In the genomic region with DNA sequence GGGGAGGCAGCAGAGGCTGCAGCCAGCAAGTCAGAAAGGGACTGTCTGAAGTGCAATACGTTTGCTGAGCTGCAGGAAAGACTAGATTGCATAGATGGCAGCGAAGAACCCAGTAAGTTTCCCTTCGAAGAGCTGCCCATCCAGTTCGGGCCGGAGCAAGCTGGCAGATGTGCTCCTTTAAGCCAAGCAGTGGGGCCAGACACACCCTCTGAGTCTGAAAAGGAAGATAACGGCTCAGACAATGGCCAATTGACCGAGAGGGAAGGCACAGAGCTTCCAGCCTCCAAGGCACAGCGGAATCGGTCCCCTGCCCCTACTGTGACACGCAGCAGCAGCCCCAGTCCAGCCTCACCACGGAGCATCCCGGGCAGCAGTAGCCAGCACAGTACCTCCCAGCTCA, we compare ENCODE assay signal across 25 mouse cellular contexts.
DNase-seq lines count a peak whose midpoint lies in the region; ATAC-seq and TF ChIP-seq lines count a peak whose summit lies in the region.
"Had no signal": no experiment of that assay in that cellular context is flagged by ENCODE, and none has a peak within 500 bp of the region (broad histone marks: within the 10 kb centered on the region; RNA-seq: fewer than 3 reads in every experiment).

No protein-coding gene starts in this region.

- no peak for ATAC-seq in midbrain, embryonic 15.5 days (replicated peaks)
- no peak for ATAC-seq in embryonic facial prominence, embryonic 13.5 days (ENCODE audit: insufficient number of reproducible peaks, insufficient read depth, low FRiP score, low TSS enrichment, low read depth)
- ATAC-seq: activated CD4-positive, CD25-positive, alpha-beta regulatory T cell, adult 4 months; CD4-positive, CD25-positive, alpha-beta regulatory T cell, adult 4 months; forebrain, embryonic 15.5 days; hindbrain, embryonic 16.5 days; intestine, embryonic 15.5 days had no signal

- in situ Hi-C loops in ES-E14 (cut with MboI; ENCODE audit: low sequenced_read_pairs in 2 of 2, unreplicated experiment in 2 of 2): no loop called here

- H3K4me1 ChIP-seq in midbrain, embryonic 10.5 days: peaks cover 19% of the 10 kb centered on the region
- peaks cover 28% of the 10 kb centered on the region for H3K4me1 ChIP-seq in midbrain, embryonic 15.5 days
- H3K4me1 ChIP-seq in ES-E14 (ENCODE audit: control insufficient read depth in 2 of 2, insufficient read depth in 2 of 2, low read length in 2 of 2, poor library complexity in 1 of 2): 0 out of 4 replicates have a peak, but pooled peaks cover 0 to 2% of the 10 kb centered on the region in 2 experiments
- H3K4me1 ChIP-seq in embryonic facial prominence, embryonic 13.5 days: peaks cover 29% of the 10 kb centered on the region

- H3K4me3 ChIP-seq in midbrain, embryonic 10.5 days: no peak overlapping the region
- H3K4me3 ChIP-seq in midbrain, embryonic 15.5 days: no peak overlapping the region
- H3K4me3 ChIP-seq in ES-E14 (ENCODE audit: insufficient read depth in 1 of 2, low read depth in 1 of 2, low read length in 2 of 2, poor library complexity in 1 of 2, severe bottlenecking in 1 of 2): no peak overlapping the region
- H3K4me3 ChIP-seq in embryonic facial prominence, embryonic 13.5 days: no peak overlapping the region
- H3K4me3 ChIP-seq: forebrain, embryonic 15.5 days; heart, adult 2 months; heart, embryonic 10.5 days; heart, embryonic 13.5 days; hindbrain, embryonic 12.5 days; intestine, embryonic 15.5 days had no signal

- H3K9me3 ChIP-seq in midbrain, embryonic 10.5 days (replicated peaks): no peaks in the 10 kb centered on the region
- no peaks in the 10 kb centered on the region for H3K9me3 ChIP-seq in midbrain, embryonic 15.5 days
- H3K9me3 ChIP-seq in ES-E14 (ENCODE audit: control insufficient read depth, insufficient read depth, low read depth, low read length): no peaks in the 10 kb centered on the region
- H3K9me3 ChIP-seq in embryonic facial prominence, embryonic 13.5 days: no peaks in the 10 kb centered on the region
- H3K9me3 ChIP-seq: forebrain, embryonic 15.5 days; heart, embryonic 10.5 days; heart, embryonic 13.5 days; hindbrain, embryonic 12.5 days; intestine, embryonic 15.5 days had no signal

- H3K36me3 ChIP-seq in midbrain, embryonic 10.5 days: no peaks in the 10 kb centered on the region
- H3K36me3 ChIP-seq in midbrain, embryonic 15.5 days (replicated peaks): no peaks in the 10 kb centered on the region
- no peaks in the 10 kb centered on the region for H3K36me3 ChIP-seq in ES-E14 (ENCODE audit: control insufficient read depth, insufficient read depth, low read length, poor library complexity, severe bottlenecking)
- H3K36me3 ChIP-seq in embryonic facial prominence, embryonic 13.5 days: peaks cover 65% of the 10 kb centered on the region
- H3K36me3 ChIP-seq: forebrain, embryonic 15.5 days; intestine, embryonic 15.5 days had no signal

- no peak overlapping the region for H3K4me2 ChIP-seq in midbrain, embryonic 15.5 days
- no peak overlapping the region for H3K4me2 ChIP-seq in embryonic facial prominence, embryonic 13.5 days
- H3K4me2 ChIP-seq: forebrain, embryonic 15.5 days; heart, embryonic 13.5 days; hindbrain, embryonic 12.5 days; intestine, embryonic 15.5 days had no signal

- no peak for DNase-seq in midbrain, embryonic 10.5 days (ENCODE audit: low spot score)
- DNase-seq in ES-E14 (ENCODE audit: low read depth, low spot score): peak; percentile 34
- no peak for DNase-seq in cerebellum, adult 8-10 months
- no peak for DNase-seq in gastrocnemius, postnatal 10 days
- no peak for DNase-seq in ovary, adult 18-20 months (ENCODE audit: low spot score)
- DNase-seq: adrenal gland, adult 8-10 months; adrenal gland, postnatal 25 days; cerebellum, adult 18-20 months; cerebellum, adult 9-11 months; cerebellum, postnatal 25 days; gastrocnemius, postnatal 36 days; heart, adult 2 months; heart, postnatal 14 days; heart, postnatal 4 days; kidney, adult 11 months had no signal

- H3K27ac ChIP-seq in midbrain, embryonic 10.5 days (replicated peaks): peak overlapping the region; percentile 43
- H3K27ac ChIP-seq in midbrain, embryonic 15.5 days: no peak overlapping the region
- no peak overlapping the region for H3K27ac ChIP-seq in ES-E14 (ENCODE audit: insufficient read depth, low read depth, low read length, poor library complexity, severe bottlenecking)
- H3K27ac ChIP-seq in embryonic facial prominence, embryonic 13.5 days: peak overlapping the region; percentile 22; the same call in 1 of the 2 replicates
- H3K27ac ChIP-seq: forebrain, embryonic 15.5 days; heart, adult 2 months; heart, embryonic 10.5 days; heart, embryonic 13.5 days; hindbrain, embryonic 12.5 days; intestine, embryonic 15.5 days had no signal

- 42% methylated on average over 12 of the region's 12 CpGs for WGBS in midbrain, embryonic 10.5 days
- WGBS in midbrain, embryonic 15.5 days: 40% methylated on average over 12 of the region's 12 CpGs
- 59% methylated on average over 12 of the region's 12 CpGs for WGBS in embryonic facial prominence, embryonic 13.5 days

- peaks cover 47% of the 10 kb centered on the region for H3K27me3 ChIP-seq in midbrain, embryonic 10.5 days (ENCODE audit: low read depth, poor library complexity, severe bottlenecking)
- peaks cover 10% of the 10 kb centered on the region; the same call in 1 of the 2 replicates for H3K27me3 ChIP-seq in midbrain, embryonic 15.5 days (replicated peaks)
- no peaks in the 10 kb centered on the region for H3K27me3 ChIP-seq in embryonic facial prominence, embryonic 13.5 days
- H3K27me3 ChIP-seq: intestine, embryonic 15.5 days had no signal

- H3K9ac ChIP-seq in midbrain, embryonic 15.5 days: no peak overlapping the region
- no peak overlapping the region for H3K9ac ChIP-seq in ES-E14 (ENCODE audit: insufficient read depth, low read depth, low read length, poor library complexity, severe bottlenecking)
- no peak overlapping the region for H3K9ac ChIP-seq in embryonic facial prominence, embryonic 13.5 days
- H3K9ac ChIP-seq: forebrain, embryonic 15.5 days; heart, embryonic 13.5 days; hindbrain, embryonic 12.5 days; intestine, embryonic 15.5 days had no signal

TF ChIP-seq in ES-E14, 5 proteins besides CTCF, POLR2A, EP300 and RAD21:
- TF ChIP-seq ZC3H11A (IDR thresholded peaks at IDR 0.05; ENCODE audit: borderline replicate concordance, low read depth, low read length): no peak
- no peak for TF ChIP-seq ZNF384 (IDR thresholded peaks at IDR 0.05; ENCODE audit: low read depth, low read length)
- no peak for TF ChIP-seq CHD2 (IDR thresholded peaks at IDR 0.05; ENCODE audit: low read depth, low read length)
- no peak for TF ChIP-seq MAFK (IDR thresholded peaks at IDR 0.05; ENCODE audit: insufficient read depth, low read depth, low read length)
- no peak for TF ChIP-seq HCFC1 (IDR thresholded peaks at IDR 0.05; ENCODE audit: borderline replicate concordance, insufficient read depth, low read length)

Comparison
In these comparisons a context has a peak if more than half of its experiments do, and no peak if none do; other contexts are left out.
1. H3K27ac ChIP-seq: peak in midbrain, embryonic 10.5 days (single experiment) and embryonic facial prominence, embryonic 13.5 days (single experiment); none in midbrain, embryonic 15.5 days (single experiment) and ES-E14 (single experiment).